Comparison of ENCODE assay signal across 10 mouse cellular contexts in the genomic region with DNA sequence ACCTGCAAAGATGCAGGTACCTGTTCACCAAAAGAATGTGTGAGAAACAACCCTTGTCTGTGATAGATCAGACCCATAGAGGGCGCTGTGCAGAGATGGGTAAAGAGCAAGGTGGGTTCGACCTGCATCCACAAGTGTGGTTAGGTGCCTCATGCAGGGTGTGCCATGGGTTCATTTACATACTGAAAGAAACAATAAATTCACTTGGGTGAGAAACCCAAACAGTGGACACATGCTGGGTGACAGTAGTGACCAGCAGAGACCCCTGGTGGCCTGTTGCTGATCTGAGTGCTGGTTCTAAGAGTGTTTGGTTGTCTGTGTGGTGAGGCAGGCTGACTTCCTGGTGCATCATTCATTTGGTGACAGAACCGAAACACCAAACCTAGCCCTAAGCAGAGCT. TPM values are rescaled to one million over a fixed set of nuclear protein-coding genes. Genes with fewer than 3 reads are reported as not detected.
DNase-seq lines count a peak whose midpoint lies in the region; ATAC-seq and TF ChIP-seq lines count a peak whose summit lies in the region.
"Had no signal": no experiment of that assay in that cellular context is flagged by ENCODE, and none has a peak within 500 bp of the region (broad histone marks: within the 10 kb centered on the region; RNA-seq: fewer than 3 reads in every experiment).

No protein-coding gene starts in this region.

- peak; percentile 69 for TF ChIP-seq CTCF in intestine, postnatal 0 days (IDR thresholded peaks at IDR 0.05; ENCODE audit: low read depth)

- peaks cover 5% of the 10 kb centered on the region; the same call in 1 of the 2 replicates for H3K27me3 ChIP-seq in intestine, postnatal 0 days (replicated peaks; ENCODE audit: control insufficient read depth, insufficient read depth, low read length)
- H3K27me3 ChIP-seq in intestine, embryonic 16.5 days (replicated peaks; ENCODE audit: control insufficient read depth, insufficient read depth, low read length) = no peaks in the 10 kb centered on the region; the same call in 1 of the 2 replicates
- no peaks in the 10 kb centered on the region for H3K27me3 ChIP-seq in limb, embryonic 12.5 days
- no peaks in the 10 kb centered on the region for H3K27me3 ChIP-seq in forebrain, embryonic 11.5 days (ENCODE audit: control insufficient read depth, insufficient read depth, low read length)
- H3K27me3 ChIP-seq: forebrain, embryonic 15.5 days had no signal

- no peaks in the 10 kb centered on the region for H3K36me3 ChIP-seq in intestine, postnatal 0 days (ENCODE audit: control insufficient read depth, insufficient read depth)
- peaks cover 6% of the 10 kb centered on the region; the same call in 1 of the 2 replicates for H3K36me3 ChIP-seq in intestine, embryonic 16.5 days (ENCODE audit: control insufficient read depth, insufficient read depth, low read length)
- peaks cover 51% of the 10 kb centered on the region for H3K36me3 ChIP-seq in limb, embryonic 12.5 days
- no peaks in the 10 kb centered on the region for H3K36me3 ChIP-seq in forebrain, embryonic 11.5 days (ENCODE audit: control insufficient read depth, insufficient read depth, low read length)
- H3K36me3 ChIP-seq: forebrain, embryonic 15.5 days had no signal

- DNase-seq in 416B (ENCODE audit: low read depth) (peak; percentile 63), ES-CJ7 (ENCODE audit: low read depth, low spot score) (peak; percentile 72)
- DNase-seq in forebrain, embryonic 11.5 days (ENCODE audit: low spot score) = no peak
- DNase-seq: right cerebral cortex, adult 18-20 months had no signal

- 59% methylated on average over 3 of the region's 3 CpGs for WGBS in intestine, postnatal 0 days
- WGBS in intestine, embryonic 16.5 days = 71% methylated on average over 3 of the region's 3 CpGs
- 65% methylated on average over 3 of the region's 3 CpGs for WGBS in limb, embryonic 12.5 days
- 69% methylated on average over 3 of the region's 3 CpGs for WGBS in forebrain, embryonic 11.5 days

- H3K4me2 ChIP-seq in intestine, postnatal 0 days (replicated peaks; ENCODE audit: low read depth) = no peak overlapping the region
- no peak overlapping the region for H3K4me2 ChIP-seq in intestine, embryonic 16.5 days (ENCODE audit: low read depth, low read length)
- H3K4me2 ChIP-seq in limb, embryonic 12.5 days = peak overlapping the region; percentile 77
- no peak overlapping the region for H3K4me2 ChIP-seq in forebrain, embryonic 11.5 days (ENCODE audit: low read depth, low read length, severe bottlenecking)
- H3K4me2 ChIP-seq: forebrain, embryonic 15.5 days had no signal

- H3K4me3 ChIP-seq in intestine, postnatal 0 days (ENCODE audit: low read depth, low read length) = no peak overlapping the region
- no peak overlapping the region for H3K4me3 ChIP-seq in intestine, embryonic 16.5 days (ENCODE audit: low read length)
- H3K4me3 ChIP-seq in limb, embryonic 12.5 days (replicated peaks) = no peak overlapping the region
- no peak overlapping the region for H3K4me3 ChIP-seq in forebrain, embryonic 11.5 days (ENCODE audit: low read depth, low read length)
- H3K4me3 ChIP-seq: forebrain, embryonic 15.5 days had no signal

- H3K4me1 ChIP-seq in intestine, postnatal 0 days (replicated peaks; ENCODE audit: control insufficient read depth, insufficient read depth, low read length) = no peaks in the 10 kb centered on the region
- peaks cover 16% of the 10 kb centered on the region; the same call in 1 of the 2 replicates for H3K4me1 ChIP-seq in intestine, embryonic 16.5 days (ENCODE audit: control insufficient read depth, insufficient read depth, low read length)
- H3K4me1 ChIP-seq in limb, embryonic 12.5 days (replicated peaks) = peaks cover 70% of the 10 kb centered on the region
- peaks cover 10% of the 10 kb centered on the region; the same call in 1 of the 2 replicates for H3K4me1 ChIP-seq in forebrain, embryonic 11.5 days (replicated peaks; ENCODE audit: control insufficient read depth, insufficient read depth, low read length)

- no peaks in the 10 kb centered on the region for H3K9me3 ChIP-seq in intestine, postnatal 0 days (ENCODE audit: control insufficient read depth)
- 0 out of 2 replicates have a peak, but pooled peaks cover 3% of the 10 kb centered on the region for H3K9me3 ChIP-seq in intestine, embryonic 16.5 days (ENCODE audit: control insufficient read depth, low read length)
- peaks cover 13% of the 10 kb centered on the region for H3K9me3 ChIP-seq in limb, embryonic 12.5 days
- H3K9me3 ChIP-seq in forebrain, embryonic 11.5 days (ENCODE audit: control insufficient read depth, low read length) = peaks cover 5% of the 10 kb centered on the region; the same call in 1 of the 2 replicates
- H3K9me3 ChIP-seq: forebrain, embryonic 15.5 days had no signal

- no peak overlapping the region for H3K27ac ChIP-seq in intestine, postnatal 0 days (ENCODE audit: low read depth, low read length)
- no peak overlapping the region for H3K27ac ChIP-seq in intestine, embryonic 16.5 days (ENCODE audit: low read length)
- H3K27ac ChIP-seq in limb, embryonic 12.5 days = peak overlapping the region; percentile 88; the same call in 1 of the 2 replicates
- H3K27ac ChIP-seq in forebrain, embryonic 11.5 days (ENCODE audit: low read depth, low read length) = no peak overlapping the region
- H3K27ac ChIP-seq: forebrain, embryonic 15.5 days had no signal

- no peak for ATAC-seq in intestine, postnatal 0 days
- no peak for ATAC-seq in intestine, embryonic 16.5 days
- ATAC-seq in limb, embryonic 12.5 days (ENCODE audit: insufficient number of reproducible peaks, insufficient read depth, low FRiP score, low TSS enrichment, low read depth) = no peak
- ATAC-seq in erythroid progenitor cell, adult 5-6 weeks (replicated peaks; ENCODE audit: low FRiP score, poor library complexity, severe bottlenecking) = no peak
- no peak for ATAC-seq in forebrain, embryonic 11.5 days (replicated peaks; ENCODE audit: low FRiP score)
- no peak for ATAC-seq in granulocyte monocyte progenitor cell, adult 5-6 weeks (replicated peaks; ENCODE audit: poor library complexity, severe bottlenecking)
- ATAC-seq: forebrain, embryonic 15.5 days had no signal

- no peak overlapping the region for H3K9ac ChIP-seq in intestine, postnatal 0 days (ENCODE audit: low read depth, low read length)
- no peak overlapping the region for H3K9ac ChIP-seq in intestine, embryonic 16.5 days (ENCODE audit: low read depth, low read length)
- no peak overlapping the region for H3K9ac ChIP-seq in limb, embryonic 12.5 days (replicated peaks)
- H3K9ac ChIP-seq in forebrain, embryonic 11.5 days (ENCODE audit: low read length) = no peak overlapping the region
- H3K9ac ChIP-seq: forebrain, embryonic 15.5 days had no signal

RNA-seq across cellular contexts. Expression of a gene that starts 5.0 kb away (rescaled TPM):
- polyA plus RNA-seq in intestine, postnatal 0 days (2015; fragmentation: Nextera tagmentation; extraction: Ambion mirVana) = 10.5 and 11.8 TPM in 2 replicates
- 38.2 and 41.3 TPM in 2 replicates for polyA plus RNA-seq in intestine, embryonic 16.5 days (2015; fragmentation: Nextera tagmentation; extraction: Ambion mirVana)
- polyA plus RNA-seq in limb, embryonic 12.5 days (2016; fragmentation: Nextera tagmentation; extraction: Ambion mirVana) = 133 and 148 TPM in 2 replicates
- total RNA-seq in erythroid progenitor cell, adult 5-6 weeks (2015; ENCODE audit: low replicate concordance) = 0.36 and 0.84 TPM in 2 replicates
- 0.13 TPM in 1 of 2 replicates, not detected in the other for total RNA-seq in erythroid progenitor cell, adult 5-6 weeks (2017; ENCODE audit: low replicate concordance)
- polyA plus RNA-seq in forebrain, embryonic 11.5 days (2014; fragmentation: Nextera tagmentation; extraction: Ambion mirVana) = 47.2 and 48.4 TPM in 2 replicates
- 16.4 and 18.7 TPM in 2 replicates for total RNA-seq in granulocyte monocyte progenitor cell, adult 5-6 weeks (2014; fragmentation: Nextera tagmentation)
- 8.9 and 9.8 TPM in 2 replicates for total RNA-seq in granulocyte monocyte progenitor cell, adult 5-6 weeks (2017)
